Comparison of ENCODE assay signal across 9 mouse cellular contexts in the genomic region with DNA sequence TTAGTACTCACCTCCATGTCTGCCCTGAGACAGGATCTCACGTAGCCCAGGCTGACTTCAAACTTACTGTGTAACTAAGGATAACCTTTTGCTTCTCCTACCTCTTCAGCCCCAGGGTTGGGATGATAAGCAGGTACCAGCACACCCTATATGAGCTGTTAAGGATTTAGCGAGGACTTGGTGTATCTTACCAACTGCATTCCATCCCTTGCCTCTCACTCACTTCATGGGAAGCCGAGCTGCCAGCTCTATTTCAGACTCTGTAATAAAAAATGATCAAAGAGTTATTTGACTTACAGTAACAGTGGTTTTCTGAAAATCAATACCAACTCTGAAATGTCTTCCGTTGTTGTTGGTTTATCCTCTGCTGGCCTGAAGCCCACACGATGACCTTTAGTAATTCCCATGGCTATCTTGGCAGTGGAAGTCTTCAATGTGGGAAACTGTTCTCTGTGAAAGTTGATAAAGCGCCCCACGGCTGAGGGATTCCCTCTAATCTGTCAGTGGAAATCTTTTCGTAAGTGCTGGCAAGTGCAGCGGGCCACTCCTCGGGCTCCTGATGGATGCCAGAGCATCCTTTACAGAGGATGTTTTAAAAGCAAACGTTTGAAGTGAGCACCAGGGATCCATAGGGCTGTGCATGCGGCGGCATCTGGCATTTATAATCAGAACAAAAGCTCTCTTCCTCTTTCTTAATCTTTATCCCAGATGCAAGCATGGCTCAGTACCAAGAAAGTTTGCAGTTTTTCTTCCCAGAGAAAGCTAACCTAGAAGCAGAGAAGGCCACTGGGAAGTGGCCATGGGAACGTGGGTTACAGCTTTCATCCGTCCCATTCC. TPM values are rescaled to one million over a fixed set of nuclear protein-coding genes. Genes with fewer than 3 reads are reported as not detected.
DNase-seq lines count a peak whose midpoint lies in the region; ATAC-seq and TF ChIP-seq lines count a peak whose summit lies in the region.
"Had no signal": no experiment of that assay in that cellular context is flagged by ENCODE, and none has a peak within 500 bp of the region (broad histone marks: within the 10 kb centered on the region; RNA-seq: fewer than 3 reads in every experiment).

No protein-coding gene starts in this region.

- WGBS in embryonic facial prominence, embryonic 11.5 days = 55% methylated on average over 15 of the region's 15 CpGs
- WGBS in embryonic facial prominence, embryonic 10.5 days = 66% methylated on average over 15 of the region's 15 CpGs
- 24% methylated on average over 15 of the region's 15 CpGs for WGBS in heart, embryonic 11.5 days (ENCODE audit: insufficient replicate concordance)
- 29% methylated on average over 15 of the region's 15 CpGs for WGBS in limb, embryonic 14.5 days
- 69% methylated on average over 15 of the region's 15 CpGs for WGBS in forebrain, embryonic 14.5 days

- no peak overlapping the region for H3K4me2 ChIP-seq in embryonic facial prominence, embryonic 11.5 days (ENCODE audit: low read depth, low read length)
- peak overlapping the region; percentile 2 for H3K4me2 ChIP-seq in heart, embryonic 11.5 days
- peak overlapping the region; percentile 15; the same call in 1 of the 2 replicates for H3K4me2 ChIP-seq in limb, embryonic 14.5 days (replicated peaks; ENCODE audit: low read depth, low read length, severe bottlenecking)
- H3K4me2 ChIP-seq in forebrain, embryonic 14.5 days (ENCODE audit: low read length) = no peak overlapping the region

- H3K4me3 ChIP-seq in embryonic facial prominence, embryonic 11.5 days (ENCODE audit: low read depth, low read length) = no peak overlapping the region
- no peak overlapping the region for H3K4me3 ChIP-seq in embryonic facial prominence, embryonic 10.5 days
- H3K4me3 ChIP-seq in heart, embryonic 11.5 days (ENCODE audit: low read depth, low read length) = no peak overlapping the region
- 0 out of 2 replicates have a peak overlapping the region, but pooled peaks have one; percentile 2 for H3K4me3 ChIP-seq in limb, embryonic 14.5 days (replicated peaks; ENCODE audit: low read length)
- H3K4me3 ChIP-seq in forebrain, embryonic 14.5 days (ENCODE audit: low read depth, low read length) = no peak overlapping the region

- DNase-seq in embryonic facial prominence, embryonic 11.5 days (ENCODE audit: low spot score) = peak; percentile 49
- no peak for DNase-seq in embryonic facial prominence, embryonic 10.5 days (ENCODE audit: low spot score)
- DNase-seq in adipocyte (ENCODE audit: low spot score) = peak; percentile 40
- peak; percentile 78 for DNase-seq in limb, embryonic 14.5 days (ENCODE audit: low spot score)
- no peak for DNase-seq in left cerebral cortex, adult 9 months (ENCODE audit: low spot score in 2 of 2)
- no peak for DNase-seq in forebrain, embryonic 14.5 days (ENCODE audit: low spot score)
- no peak for DNase-seq in cerebellum, adult 11 months
- DNase-seq: left cerebral cortex, postnatal 4 days had no signal

- ATAC-seq in embryonic facial prominence, embryonic 11.5 days (replicated peaks; ENCODE audit: insufficient number of reproducible peaks, low FRiP score, low TSS enrichment, low read depth) = no peak
- peak; percentile 74 for ATAC-seq in heart, embryonic 11.5 days (replicated peaks; ENCODE audit: insufficient number of reproducible peaks, low FRiP score, low TSS enrichment)
- peak; percentile 85 for ATAC-seq in limb, embryonic 14.5 days (ENCODE audit: low FRiP score, low read depth)
- ATAC-seq in forebrain, embryonic 14.5 days = no peak

- no peak overlapping the region for H3K27ac ChIP-seq in embryonic facial prominence, embryonic 11.5 days (replicated peaks; ENCODE audit: low read depth, low read length)
- no peak overlapping the region for H3K27ac ChIP-seq in embryonic facial prominence, embryonic 10.5 days (replicated peaks)
- no peak overlapping the region; the same call in 1 of the 2 replicates for H3K27ac ChIP-seq in heart, embryonic 11.5 days (ENCODE audit: low read depth, low read length)
- H3K27ac ChIP-seq in limb, embryonic 14.5 days (replicated peaks; ENCODE audit: low read depth, low read length) = peak overlapping the region; percentile 65
- no peak overlapping the region for H3K27ac ChIP-seq in forebrain, embryonic 14.5 days (ENCODE audit: low read depth, low read length)

- no peaks in the 10 kb centered on the region for H3K36me3 ChIP-seq in embryonic facial prominence, embryonic 11.5 days (replicated peaks; ENCODE audit: control insufficient read depth, insufficient read depth, low read depth, low read length)
- no peaks in the 10 kb centered on the region for H3K36me3 ChIP-seq in embryonic facial prominence, embryonic 10.5 days (replicated peaks)
- no peaks in the 10 kb centered on the region for H3K36me3 ChIP-seq in heart, embryonic 11.5 days (ENCODE audit: control insufficient read depth, insufficient read depth, low read length)
- H3K36me3 ChIP-seq in limb, embryonic 14.5 days (ENCODE audit: control insufficient read depth, insufficient read depth, low read length) = no peaks in the 10 kb centered on the region
- H3K36me3 ChIP-seq in forebrain, embryonic 14.5 days (ENCODE audit: control insufficient read depth, insufficient read depth, low read length) = no peaks in the 10 kb centered on the region

- H3K27me3 ChIP-seq in embryonic facial prominence, embryonic 11.5 days (ENCODE audit: control insufficient read depth, insufficient read depth, low read length) = no peaks in the 10 kb centered on the region
- no peaks in the 10 kb centered on the region for H3K27me3 ChIP-seq in embryonic facial prominence, embryonic 10.5 days (replicated peaks; ENCODE audit: low read depth, poor library complexity, severe bottlenecking)
- H3K27me3 ChIP-seq in heart, embryonic 11.5 days (ENCODE audit: control insufficient read depth, insufficient read depth, low read length) = no peaks in the 10 kb centered on the region
- H3K27me3 ChIP-seq in limb, embryonic 14.5 days (ENCODE audit: control insufficient read depth, insufficient read depth, low read length) = no peaks in the 10 kb centered on the region
- no peaks in the 10 kb centered on the region for H3K27me3 ChIP-seq in forebrain, embryonic 14.5 days (replicated peaks; ENCODE audit: control insufficient read depth, insufficient read depth, low read length)

- no peak overlapping the region for H3K9ac ChIP-seq in embryonic facial prominence, embryonic 11.5 days (replicated peaks; ENCODE audit: low read length)
- no peak overlapping the region for H3K9ac ChIP-seq in heart, embryonic 11.5 days (ENCODE audit: low read depth, low read length)
- no peak overlapping the region for H3K9ac ChIP-seq in limb, embryonic 14.5 days (ENCODE audit: low read depth, low read length, severe bottlenecking)
- no peak overlapping the region for H3K9ac ChIP-seq in forebrain, embryonic 14.5 days (ENCODE audit: low read length)

- H3K9me3 ChIP-seq in embryonic facial prominence, embryonic 11.5 days (replicated peaks; ENCODE audit: control insufficient read depth, low read length) = no peaks in the 10 kb centered on the region
- H3K9me3 ChIP-seq in embryonic facial prominence, embryonic 10.5 days = no peaks in the 10 kb centered on the region
- no peaks in the 10 kb centered on the region for H3K9me3 ChIP-seq in heart, embryonic 11.5 days (replicated peaks; ENCODE audit: control insufficient read depth, low read length)
- no peaks in the 10 kb centered on the region for H3K9me3 ChIP-seq in limb, embryonic 14.5 days (ENCODE audit: control insufficient read depth, low read length)
- no peaks in the 10 kb centered on the region for H3K9me3 ChIP-seq in forebrain, embryonic 14.5 days (replicated peaks; ENCODE audit: control insufficient read depth, low read length)

- H3K4me1 ChIP-seq in embryonic facial prominence, embryonic 11.5 days (ENCODE audit: control insufficient read depth, insufficient read depth, low read length) = no peaks in the 10 kb centered on the region
- H3K4me1 ChIP-seq in embryonic facial prominence, embryonic 10.5 days = peaks cover 6% of the 10 kb centered on the region; the same call in 1 of the 2 replicates
- H3K4me1 ChIP-seq in heart, embryonic 11.5 days (ENCODE audit: control insufficient read depth, insufficient read depth, low read length) = no peaks in the 10 kb centered on the region; the same call in 1 of the 2 replicates
- peaks cover 14% of the 10 kb centered on the region for H3K4me1 ChIP-seq in limb, embryonic 14.5 days (ENCODE audit: control insufficient read depth, insufficient read depth, low read length)
- no peaks in the 10 kb centered on the region for H3K4me1 ChIP-seq in forebrain, embryonic 14.5 days (ENCODE audit: control insufficient read depth, insufficient read depth, low read length)

- no peak for TF ChIP-seq POLR2A in limb, embryonic 14.5 days (IDR thresholded peaks at IDR 0.05; ENCODE audit: borderline replicate concordance, extremely low read depth, insufficient read depth, insufficient read length)

RNA-seq across cellular contexts. Expression of gene Gab1, which starts 57.7 kb away (rescaled TPM):
- 25.9 and 27.6 TPM in 2 replicates for polyA plus RNA-seq in embryonic facial prominence, embryonic 11.5 days (2014; fragmentation: Nextera tagmentation; extraction: Ambion mirVana)
- polyA plus RNA-seq in embryonic facial prominence, embryonic 10.5 days (2016; fragmentation: Nextera tagmentation; extraction: Ambion mirVana) = 14.5 and 15.0 TPM in 2 replicates
- 35.0 and 41.4 TPM in 2 replicates for polyA plus RNA-seq in heart, embryonic 11.5 days (2014; fragmentation: Nextera tagmentation; extraction: Ambion mirVana)
- polyA plus RNA-seq in limb, embryonic 14.5 days (2012; rRNA removed) = 44.8 and 56.3 TPM in 2 replicates
- polyA plus RNA-seq in limb, embryonic 14.5 days (2014; fragmentation: Nextera tagmentation; extraction: Ambion mirVana) = 41.3 and 47.2 TPM in 2 replicates
- polyA plus RNA-seq in forebrain, embryonic 14.5 days (2014; fragmentation: Nextera tagmentation; extraction: Ambion mirVana) = 15.4 and 15.8 TPM in 2 replicates

Comparison
In these comparisons a context has a peak if more than half of its experiments do, and no peak if none do; other contexts are left out.
1. DNase-seq: peak in embryonic facial prominence, embryonic 11.5 days (single experiment), adipocyte (single experiment) and limb, embryonic 14.5 days (single experiment); none in embryonic facial prominence, embryonic 10.5 days (single experiment), left cerebral cortex, adult 9 months (0 of 2), forebrain, embryonic 14.5 days (single experiment) and cerebellum, adult 11 months (single experiment).
2. ATAC-seq: peak in heart, embryonic 11.5 days (single experiment) and limb, embryonic 14.5 days (single experiment); none in embryonic facial prominence, embryonic 11.5 days (single experiment) and forebrain, embryonic 14.5 days (single experiment).
3. H3K4me2 ChIP-seq: peak in heart, embryonic 11.5 days (single experiment) and limb, embryonic 14.5 days (single experiment); none in embryonic facial prominence, embryonic 11.5 days (single experiment) and forebrain, embryonic 14.5 days (single experiment).